Mouse (Mus musculus): ENCODE measurements around the gene Dennd1a. TPM values are rescaled to one million over a fixed set of nuclear protein-coding genes. Genes with fewer than 3 reads are reported as not detected.

The Dennd1a gene
- polyA plus RNA-seq, 1 experiment from 2014 or later: 10.3 TPM

GRCm38 (mm10) chr2:37769793-37770192 lies 517.4 kb downstream of the Dennd1a start:
- no peak overlapping the region for H3K4me2 ChIP-seq (replicated peaks; ENCODE audit: low read depth)
- H3K4me3 ChIP-seq (ENCODE audit: low read depth, low read length): no peak overlapping the region
- H3K9ac ChIP-seq (ENCODE audit: low read depth, low read length): no peak overlapping the region
- no peaks in the 10 kb centered on the region for H3K4me1 ChIP-seq (replicated peaks; ENCODE audit: control insufficient read depth, insufficient read depth, low read length)
- no peaks in the 10 kb centered on the region for H3K9me3 ChIP-seq (ENCODE audit: control insufficient read depth)
- no peak for ATAC-seq
- H3K27me3 ChIP-seq (replicated peaks; ENCODE audit: control insufficient read depth, insufficient read depth, low read length): no peaks in the 10 kb centered on the region
- no peak overlapping the region for H3K27ac ChIP-seq (ENCODE audit: low read depth, low read length)
- no peak for TF ChIP-seq CTCF (IDR thresholded peaks at IDR 0.05; ENCODE audit: low read depth)
- WGBS: 89% methylated on average over 8 of the region's 8 CpGs
- H3K36me3 ChIP-seq (ENCODE audit: control insufficient read depth, insufficient read depth): no peaks in the 10 kb centered on the region

GRCm38 (mm10) chr2:37768903-37769302 lies 518.3 kb downstream of the Dennd1a start:
- no peak overlapping the region for H3K27ac ChIP-seq (ENCODE audit: low read depth, low read length)
- no peaks in the 10 kb centered on the region for H3K4me1 ChIP-seq (replicated peaks; ENCODE audit: control insufficient read depth, insufficient read depth, low read length)
- no peaks in the 10 kb centered on the region for H3K27me3 ChIP-seq (replicated peaks; ENCODE audit: control insufficient read depth, insufficient read depth, low read length)
- ATAC-seq: no peak
- no peak for TF ChIP-seq CTCF (IDR thresholded peaks at IDR 0.05; ENCODE audit: low read depth)
- H3K9ac ChIP-seq (ENCODE audit: low read depth, low read length): no peak overlapping the region
- H3K4me2 ChIP-seq (replicated peaks; ENCODE audit: low read depth): no peak overlapping the region
- no peaks in the 10 kb centered on the region for H3K36me3 ChIP-seq (ENCODE audit: control insufficient read depth, insufficient read depth)
- 65% methylated on average over 2 of the region's 2 CpGs for WGBS
- H3K9me3 ChIP-seq (ENCODE audit: control insufficient read depth): no peaks in the 10 kb centered on the region
- H3K4me3 ChIP-seq (ENCODE audit: low read depth, low read length): no peak overlapping the region

GRCm38 (mm10) chr2:37767739-37768138 lies 519.5 kb downstream of the Dennd1a start:
- H3K4me2 ChIP-seq (replicated peaks; ENCODE audit: low read depth): no peak overlapping the region
- no peaks in the 10 kb centered on the region for H3K4me1 ChIP-seq (replicated peaks; ENCODE audit: control insufficient read depth, insufficient read depth, low read length)
- no peak for TF ChIP-seq CTCF (IDR thresholded peaks at IDR 0.05; ENCODE audit: low read depth)
- no peak for ATAC-seq
- H3K36me3 ChIP-seq (ENCODE audit: control insufficient read depth, insufficient read depth): no peaks in the 10 kb centered on the region
- 76% methylated on average over 3 of the region's 3 CpGs for WGBS
- no peaks in the 10 kb centered on the region for H3K9me3 ChIP-seq (ENCODE audit: control insufficient read depth)
- H3K27ac ChIP-seq (ENCODE audit: low read depth, low read length): no peak overlapping the region
- no peak overlapping the region for H3K9ac ChIP-seq (ENCODE audit: low read depth, low read length)
- no peaks in the 10 kb centered on the region for H3K27me3 ChIP-seq (replicated peaks; ENCODE audit: control insufficient read depth, insufficient read depth, low read length)
- no peak overlapping the region for H3K4me3 ChIP-seq (ENCODE audit: low read depth, low read length)

GRCm38 (mm10) chr2:37767080-37767547 lies 520.1 kb downstream of the Dennd1a start:
- 20% methylated on average over 9 of the region's 9 CpGs for WGBS
- Histone ChIP-seq H3K36me3 (ENCODE audit: control insufficient read depth, insufficient read depth) (no peaks in the 10 kb centered on the region), H3K9me3 (ENCODE audit: control insufficient read depth) (no peaks in the 10 kb centered on the region), H3K27me3 (replicated peaks; ENCODE audit: control insufficient read depth, insufficient read depth, low read length) (no peaks in the 10 kb centered on the region), H3K4me1 (replicated peaks; ENCODE audit: control insufficient read depth, insufficient read depth, low read length) (no peaks in the 10 kb centered on the region), H3K9ac (ENCODE audit: low read depth, low read length) (no peak overlapping the region), H3K4me2 (replicated peaks; ENCODE audit: low read depth) (no peak overlapping the region), H3K27ac (ENCODE audit: low read depth, low read length) (no peak overlapping the region), H3K4me3 (ENCODE audit: low read depth, low read length) (no peak overlapping the region)
- TF ChIP-seq CTCF (IDR thresholded peaks at IDR 0.05; ENCODE audit: low read depth): 0 out of 2 replicates have a peak, but pooled peaks have one; percentile 3
- ATAC-seq: no peak

DNA sequence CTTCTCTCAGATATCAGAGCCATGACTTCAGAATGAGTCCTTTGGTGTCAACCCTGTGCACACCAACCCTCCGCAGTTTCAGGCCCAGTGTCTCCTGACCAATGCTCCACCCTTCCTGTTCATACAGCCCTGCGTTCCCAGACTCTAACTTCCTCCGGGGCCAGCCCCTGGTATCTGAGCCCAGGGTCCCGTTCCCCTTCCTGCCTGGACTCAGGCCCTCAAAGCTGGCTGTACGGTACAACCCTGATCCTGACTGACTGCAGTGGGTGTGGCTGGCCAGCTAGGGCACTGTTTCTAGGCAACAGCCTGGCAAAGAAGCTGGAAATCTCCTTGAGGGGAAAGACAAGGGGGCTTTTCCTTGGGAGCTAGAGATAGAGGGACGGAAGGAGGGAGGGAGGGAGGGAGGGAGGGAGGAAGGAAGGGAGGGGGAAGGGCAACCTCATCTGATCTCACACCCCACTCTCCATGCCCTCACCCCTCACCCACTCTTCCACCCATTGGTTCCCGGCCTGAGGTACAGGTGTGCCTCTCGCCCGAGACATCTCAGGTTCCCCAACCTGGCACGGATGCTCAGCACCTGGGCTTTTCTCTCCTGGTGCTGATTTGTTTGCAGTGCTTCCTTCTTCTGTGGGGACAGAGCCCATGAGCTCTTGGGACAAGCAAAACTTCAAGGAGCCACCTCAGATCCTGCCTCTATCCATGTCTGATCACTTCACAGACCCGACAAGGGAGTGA lies 521.0 kb downstream of the Dennd1a start:
- H3K27me3 ChIP-seq (replicated peaks; ENCODE audit: control insufficient read depth, insufficient read depth, low read length): no peaks in the 10 kb centered on the region
- H3K36me3 ChIP-seq (ENCODE audit: control insufficient read depth, insufficient read depth): no peaks in the 10 kb centered on the region
- no peak overlapping the region for H3K27ac ChIP-seq (ENCODE audit: low read depth, low read length)
- H3K4me3 ChIP-seq (ENCODE audit: low read depth, low read length): no peak overlapping the region
- ATAC-seq: no peak
- no peak overlapping the region for H3K4me2 ChIP-seq (replicated peaks; ENCODE audit: low read depth)
- 56% methylated on average over 10 of the region's 11 CpGs for WGBS
- no peak overlapping the region for H3K9ac ChIP-seq (ENCODE audit: low read depth, low read length)
- H3K4me1 ChIP-seq (replicated peaks; ENCODE audit: control insufficient read depth, insufficient read depth, low read length): no peaks in the 10 kb centered on the region
- no peak for TF ChIP-seq CTCF (IDR thresholded peaks at IDR 0.05; ENCODE audit: low read depth)
- no peaks in the 10 kb centered on the region for H3K9me3 ChIP-seq (ENCODE audit: control insufficient read depth)

DNA sequence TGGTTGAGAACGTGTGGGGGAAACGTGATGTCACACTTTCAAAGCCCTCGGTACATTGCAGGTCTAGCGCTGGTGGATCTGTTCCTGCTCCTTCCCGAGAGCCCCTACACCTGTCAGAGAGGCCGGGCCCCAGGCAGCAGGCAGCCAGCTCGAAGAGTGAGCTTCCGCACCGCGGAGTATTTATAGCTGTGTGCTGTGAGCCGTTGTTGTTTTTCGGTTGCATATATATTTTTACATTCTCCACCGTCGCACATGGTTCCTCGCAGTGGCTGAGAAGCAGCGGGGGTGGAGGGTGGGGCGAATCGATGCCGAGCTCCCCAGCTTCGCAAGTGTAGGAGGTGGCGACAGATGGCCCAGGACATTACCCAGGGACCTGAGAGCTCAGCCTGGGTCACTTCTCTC lies 522.1 kb downstream of the Dennd1a start:
- ATAC-seq: no peak
- no peaks in the 10 kb centered on the region for H3K27me3 ChIP-seq (replicated peaks; ENCODE audit: control insufficient read depth, insufficient read depth, low read length)
- no peaks in the 10 kb centered on the region for H3K36me3 ChIP-seq (ENCODE audit: control insufficient read depth, insufficient read depth)
- H3K4me2 ChIP-seq (replicated peaks; ENCODE audit: low read depth): no peak overlapping the region; the same call in 1 of the 2 replicates
- no peak overlapping the region for H3K9ac ChIP-seq (ENCODE audit: low read depth, low read length)
- H3K4me1 ChIP-seq (replicated peaks; ENCODE audit: control insufficient read depth, insufficient read depth, low read length): no peaks in the 10 kb centered on the region
- 33% methylated on average over 21 of the region's 21 CpGs for WGBS
- TF ChIP-seq CTCF (IDR thresholded peaks at IDR 0.05; ENCODE audit: low read depth): no peak
- no peak overlapping the region for H3K4me3 ChIP-seq (ENCODE audit: low read depth, low read length)
- H3K27ac ChIP-seq (ENCODE audit: low read depth, low read length): no peak overlapping the region
- no peaks in the 10 kb centered on the region for H3K9me3 ChIP-seq (ENCODE audit: control insufficient read depth)
